Mouse (Mus musculus) heart, embryonic 14.5 days (tissue): ENCODE measurements around the gene Cox7a2. TPM values are rescaled to one million over a fixed set of nuclear protein-coding genes. Genes with fewer than 3 reads are reported as not detected.
A peak's percentile ranks its signal among the peaks of the same experiment; 100 is the strongest.

Experiments
- ATAC-seq: fragments of 200-750 bp; cut with Nextera tagmentation; 2 replicates; pipeline ENCODE4 v1.8.0; 2017; ENCODE audit warnings: low read depth, moderate TSS enrichment; ENCODE audit not compliant: insufficient number of reproducible peaks, insufficient read depth, low FRiP score
- H3K27ac ChIP-seq, 2 experiments: fragments of 200-500 bp in 1 of 2; fragments of 300-500 bp in 1 of 2; sonication (generic) in 1 of 2; replicated peaks in 1 of 2; 2 replicates each; pipeline ENCODE4 v1.5.1; 2012 to 2014; ENCODE audit warnings: low read depth in 2 of 2, low read length in 2 of 2, control low read depth in 1 of 2, mild to moderate bottlenecking in 1 of 2, mixed read lengths in 1 of 2; ENCODE audit not compliant: control insufficient read depth in 1 of 2, insufficient read depth in 1 of 2
- H3K27me3 ChIP-seq: fragments of 300-500 bp; sonication (generic); 2 replicates; pipeline ENCODE4 v1.6.1; 2014; ENCODE audit warnings: mild to moderate bottlenecking, low read length, control low read depth; ENCODE audit not compliant: control insufficient read depth, insufficient read depth
- H3K36me3 ChIP-seq: fragments of 300-500 bp; sonication (generic); 2 replicates; pipeline ENCODE4 v1.6.1; 2014; ENCODE audit warnings: mild to moderate bottlenecking, control low read depth, low read length, mixed read lengths; ENCODE audit not compliant: control insufficient read depth, insufficient read depth
- H3K4me1 ChIP-seq, 2 experiments: fragments of 200-500 bp in 1 of 2; fragments of 300-500 bp in 1 of 2; sonication (generic) in 1 of 2; 2 replicates each; pipeline ENCODE4 v1.6.1; 2012 to 2014; ENCODE audit warnings: low read length in 2 of 2, control low read depth in 1 of 2, mixed read lengths in 1 of 2; ENCODE audit not compliant: control insufficient read depth in 2 of 2, insufficient read depth in 2 of 2
- H3K4me2 ChIP-seq: fragments of 300-500 bp; sonication (generic); 2 replicates; pipeline ENCODE4 v1.6.1; 2014; ENCODE audit warnings: mild to moderate bottlenecking, low read length
- H3K4me3 ChIP-seq, 2 experiments: fragments of 200-500 bp in 1 of 2; fragments of 300-500 bp in 1 of 2; sonication (generic) in 1 of 2; 2 replicates each; pipeline ENCODE4 v1.5.1; 2012 to 2014; ENCODE audit warnings: low read length in 2 of 2, mild to moderate bottlenecking in 2 of 2, control low read depth in 1 of 2, low read depth in 1 of 2, moderate library complexity in 1 of 2; ENCODE audit not compliant: control insufficient read depth in 1 of 2, insufficient read depth in 1 of 2
- H3K9ac ChIP-seq: fragments of 300-500 bp; sonication (generic); 2 replicates; pipeline ENCODE4 v1.6.1; 2014; ENCODE audit warnings: mild to moderate bottlenecking, low read length
- H3K9me3 ChIP-seq: fragments of 300-500 bp; sonication (generic); 2 replicates; pipeline ENCODE4 v1.6.1; 2016; ENCODE audit warnings: low read length, control low read depth; ENCODE audit not compliant: control insufficient read depth
- WGBS: fragments of 180-500 bp; shearing (Covaris S2); extraction: QIAGEN DNeasy Blood & Tissue Kit; methylation state at CpG from one replicate; pipeline ENCODE4 v1.1.7; 2014; 5-methylcytosine and 5-hydroxymethylcytosine counted together
- polyA plus RNA-seq: library from polyadenylated mRNA; unstranded; fragments of >200 nt; fragmentation: Nextera tagmentation; extraction: Ambion mirVana; gene quantifications from 2 replicates; pipeline ENCODE4 v1.2.1, GENCODE M21; 2014

The Cox7a2 gene
- polyA plus RNA-seq, 1 experiment from 2014 or later = 1,757 TPM

GRCm38 (mm10) chr9:79723090-79723489, 36.6 kb downstream of the Cox7a2 start:
- H3K9me3 ChIP-seq = peaks cover 4% of the 10 kb centered on the region; the same call in 1 of the 2 replicates
- 28% methylated on average over 5 of the region's 5 CpGs for WGBS
- no peak overlapping the region for H3K4me3 ChIP-seq
- H3K4me2 ChIP-seq = no peak overlapping the region
- no peak for ATAC-seq
- H3K27ac ChIP-seq = no peak overlapping the region
- peaks cover 14% of the 10 kb centered on the region for H3K27me3 ChIP-seq
- H3K36me3 ChIP-seq = no peaks in the 10 kb centered on the region
- H3K4me1 ChIP-seq = peaks cover 4 to 6% of the 10 kb centered on the region in 2 experiments; a peak in 2 of 4 replicates
- H3K9ac ChIP-seq = no peak overlapping the region

- peaks cover 9 to 17% of the 10 kb centered on the region in 2 experiments; a peak in 3 of 4 replicates for H3K4me1 ChIP-seq
- WGBS = 16% methylated on average over 9 of the region's 9 CpGs
- 0 out of 2 replicates have a peak overlapping the region, but pooled peaks have one; percentile 19 for H3K4me2 ChIP-seq
- ATAC-seq = no peak
- no peaks in the 10 kb centered on the region for H3K36me3 ChIP-seq
- no peak overlapping the region for H3K27ac ChIP-seq
- H3K9ac ChIP-seq = no peak overlapping the region
- H3K4me3 ChIP-seq = no peak overlapping the region
- peaks cover 18% of the 10 kb centered on the region for H3K27me3 ChIP-seq
- H3K9me3 ChIP-seq = peaks cover 4% of the 10 kb centered on the region; the same call in 1 of the 2 replicates
Observed at GRCm38 (mm10) chr9:79721056-79721455, 38.6 kb downstream of the Cox7a2 start.

GRCm38 (mm10) chr9:79720143-79720542, 39.5 kb downstream of the Cox7a2 start:
- H3K36me3 ChIP-seq = no peaks in the 10 kb centered on the region
- WGBS = 55% methylated on average over 9 of the region's 9 CpGs
- peaks cover 13 to 24% of the 10 kb centered on the region in 2 experiments for H3K4me1 ChIP-seq
- H3K27me3 ChIP-seq = peaks cover 18% of the 10 kb centered on the region
- no peak overlapping the region for H3K4me2 ChIP-seq
- H3K4me3 ChIP-seq = no peak overlapping the region
- H3K27ac ChIP-seq = no peak overlapping the region
- H3K9me3 ChIP-seq = peaks cover 4% of the 10 kb centered on the region; the same call in 1 of the 2 replicates
- no peak overlapping the region for H3K9ac ChIP-seq
- ATAC-seq = no peak

- no peaks in the 10 kb centered on the region for H3K36me3 ChIP-seq
- H3K9me3 ChIP-seq = peaks cover 4% of the 10 kb centered on the region; the same call in 1 of the 2 replicates
- H3K4me1 ChIP-seq = peaks cover 19 to 28% of the 10 kb centered on the region in 2 experiments
- peaks cover 18% of the 10 kb centered on the region for H3K27me3 ChIP-seq
- H3K4me2 ChIP-seq = peak overlapping the region; percentile 87
- 1% methylated on average over 28 of the region's 28 CpGs for WGBS
- no peak for ATAC-seq
- H3K9ac ChIP-seq = peak overlapping the region; percentile 70
- peak overlapping the region in 1 of 2 experiments; percentile 62; a peak in 2 of 4 replicates for H3K27ac ChIP-seq
- H3K4me3 ChIP-seq = peak overlapping the region; percentile 57 to 69
Observed at GRCm38 (mm10) chr9:79719451-79719850, 40.2 kb downstream of the Cox7a2 start.

- peak within 1 kb of the TSS; percentile 87 for H3K4me2 ChIP-seq
- peaks cover 4% of the 10 kb centered on the region; the same call in 1 of the 2 replicates for H3K9me3 ChIP-seq
- WGBS = under 1% methylated on average over 64 of the region's 64 CpGs
- peak within 1 kb of the TSS; percentile 60 to 62 for H3K27ac ChIP-seq
- H3K27me3 ChIP-seq = peaks cover 18% of the 10 kb centered on the region
- peaks cover 19 to 34% of the 10 kb centered on the region in 2 experiments for H3K4me1 ChIP-seq
- peak within 1 kb of the TSS; percentile 57 to 69 for H3K4me3 ChIP-seq
- H3K9ac ChIP-seq = peak within 1 kb of the TSS; percentile 70
- peak; percentile 44; the same call in 1 of the 2 replicates for ATAC-seq
- H3K36me3 ChIP-seq = no peaks in the 10 kb centered on the region
Observed at GRCm38 (mm10) chr9:79718481-79719370, 41.0 kb downstream of the Cox7a2 start, which contains the start of gene Col12a1. Gene Col12a1 (minus strand): TSS chr9:79718831.

GRCm38 (mm10) chr9:79717836-79718475, 41.7 kb downstream of the Cox7a2 start:
- Histone ChIP-seq H3K27ac (peak overlapping the region; percentile 60 to 62), H3K27me3 (peaks cover 18% of the 10 kb centered on the region), H3K9me3 (peaks cover 4% of the 10 kb centered on the region; the same call in 1 of the 2 replicates), H3K4me3 (peak overlapping the region; percentile 57 to 69), H3K9ac (peak overlapping the region; percentile 70), H3K36me3 (no peaks in the 10 kb centered on the region), H3K4me1 (peaks cover 19 to 35% of the 10 kb centered on the region in 2 experiments), H3K4me2 (peak overlapping the region; percentile 87)
- 1% methylated on average over 22 of the region's 22 CpGs for WGBS
- no peak for ATAC-seq
